Mouse (Mus musculus): ENCODE measurements around the gene Clpsl2.

- TF ChIP-seq POLR2A (IDR thresholded peaks at IDR 0.05; ENCODE audit: borderline replicate concordance, insufficient read depth, low read length) (no peak), CTCF (IDR thresholded peaks at IDR 0.05; ENCODE audit: borderline replicate concordance, insufficient read depth, low read depth, low read length) (no peak)
Observed at GRCm38 (mm10) chr17:28581056-28581455, 31.8 kb downstream of the Clpsl2 start.
